Mouse (Mus musculus): Measurements from ENCODE around the gene Hhatl.
A peak's percentile ranks its signal among the peaks of the same experiment; 100 is the strongest.

Hhatl gene

GRCm38 (mm10) chr9:121759091-121760081, 32.9 kb downstream of the Hhatl start, which contains the start of gene Zfp651:
Zfp651 (plus strand) TSS chr9:121759330.
- DNase-seq (ENCODE audit: low spot score in 2 of 2) = peak; percentile 29 to 39

DNA sequence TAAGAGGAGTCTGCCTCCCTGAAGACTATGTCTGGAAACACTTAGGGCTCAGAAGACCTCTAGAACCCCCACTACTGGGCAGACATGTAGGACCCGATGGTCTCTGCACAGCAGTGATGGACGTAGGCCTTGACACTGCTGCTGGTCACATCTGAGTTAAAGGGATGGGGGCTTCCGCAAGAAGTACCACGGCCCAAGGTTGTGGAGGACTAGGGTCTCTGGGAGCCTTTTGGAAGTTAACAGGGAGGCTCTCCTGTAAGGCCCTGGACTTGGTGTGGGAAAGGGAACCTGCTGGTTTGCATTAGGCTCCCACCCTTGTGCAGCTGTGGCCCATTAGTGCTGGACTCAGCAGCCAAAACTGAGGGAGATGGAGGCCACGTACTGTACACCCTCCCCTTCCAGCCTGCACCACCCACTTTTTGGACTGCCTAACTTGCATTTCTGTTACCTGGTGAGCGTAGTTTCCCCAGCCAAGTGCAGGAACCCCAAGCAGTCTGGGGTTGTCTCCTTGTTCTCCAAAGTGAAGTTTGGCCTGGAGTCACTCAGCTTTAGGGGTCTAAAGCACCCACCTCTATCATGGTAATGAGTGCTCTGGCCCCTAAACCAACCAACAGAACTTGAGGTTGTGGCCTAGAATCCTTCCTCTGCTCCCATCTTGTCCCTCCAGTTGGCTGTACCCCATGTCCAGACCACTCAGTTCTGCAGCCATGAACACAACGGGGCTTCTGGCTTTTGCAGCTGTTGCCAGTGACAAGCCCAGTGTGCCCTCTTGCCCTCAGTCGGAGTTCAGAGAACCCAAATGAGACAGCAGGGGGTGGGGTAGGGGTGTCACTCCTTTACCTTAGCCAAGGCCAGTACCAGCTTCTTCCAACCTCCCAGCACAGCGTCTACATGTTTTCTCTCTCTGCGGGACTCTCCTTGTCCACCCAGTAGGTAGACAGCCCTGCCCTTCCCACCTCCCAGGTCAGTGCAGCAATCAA, 34.2 kb downstream of the Hhatl start:
- no peak for DNase-seq (ENCODE audit: low spot score in 2 of 2)

- no peak for DNase-seq (ENCODE audit: low spot score in 2 of 2)
These were observed 34.9 kb downstream of the Hhatl start for GRCm38 (mm10) chr9:121757432-121757831.

- DNase-seq (ENCODE audit: low spot score in 2 of 2) = no peak
These were observed 35.5 kb downstream of the Hhatl start for GRCm38 (mm10) chr9:121756785-121757184.

DNA sequence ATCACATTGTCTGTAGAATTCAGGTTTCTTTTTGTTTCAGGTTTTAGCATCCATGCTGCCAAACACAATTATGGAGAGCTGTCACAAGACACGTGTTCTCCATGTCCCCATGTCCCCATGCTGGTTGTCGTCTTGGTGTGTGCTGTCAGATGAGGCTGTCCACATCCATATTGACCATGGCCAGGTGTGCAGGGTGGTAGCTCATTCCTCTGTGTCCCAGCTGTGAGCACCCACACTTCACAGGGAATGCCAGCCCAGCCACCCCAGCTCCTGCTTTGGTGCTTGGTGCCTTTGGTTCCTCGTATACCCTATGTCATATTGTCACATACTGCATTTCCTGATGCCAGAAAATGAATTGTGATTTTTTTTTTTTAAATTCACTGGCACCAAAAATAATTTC, 37.7 kb downstream of the Hhatl start:
- no peak for DNase-seq (ENCODE audit: low spot score in 2 of 2)

- DNase-seq (ENCODE audit: low spot score in 2 of 2) = no peak
These were observed 39.5 kb downstream of the Hhatl start for GRCm38 (mm10) chr9:121752774-121753173.

DNA sequence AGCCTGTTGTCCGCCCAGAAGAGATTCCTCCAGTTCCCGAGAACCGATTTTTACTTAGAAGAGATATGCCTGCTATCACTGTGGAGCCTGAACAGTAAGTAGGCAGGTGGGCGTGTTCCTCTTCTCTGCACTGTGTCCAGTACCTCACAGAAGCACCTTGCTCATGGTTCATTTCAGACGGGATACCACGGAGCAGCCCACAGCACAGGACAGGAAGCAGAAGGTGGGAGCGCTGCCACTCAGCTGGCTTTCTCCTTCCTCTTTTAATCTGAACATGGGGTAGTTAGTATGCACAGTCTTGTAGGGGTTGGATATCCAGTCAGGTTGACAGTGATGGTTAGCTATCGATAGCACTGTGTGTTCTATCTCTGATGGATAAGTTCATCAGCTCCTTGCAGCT, 48.3 kb downstream of the Hhatl start:
- DNase-seq (ENCODE audit: low spot score in 2 of 2) = no peak

DNA sequence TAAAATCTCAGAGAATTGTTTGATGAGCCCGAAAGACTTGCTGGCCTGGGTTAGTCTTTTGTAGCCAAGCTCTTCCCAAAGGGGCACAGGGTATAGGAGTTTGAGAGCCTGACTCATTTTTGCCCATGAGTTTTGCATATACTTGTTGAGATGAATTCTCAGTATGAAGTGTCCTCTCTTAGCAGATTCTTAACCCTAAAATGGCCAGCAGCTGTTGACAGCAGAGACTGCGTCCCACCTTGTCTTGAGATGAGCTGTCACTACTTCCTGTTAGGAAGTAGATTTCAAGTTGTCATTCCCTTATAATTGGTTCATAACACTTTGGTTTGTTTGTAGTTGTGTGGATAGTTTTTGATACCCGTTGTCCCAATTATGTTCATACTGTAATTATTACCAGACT, 51.1 kb downstream of the Hhatl start:
- DNase-seq (ENCODE audit: low spot score in 2 of 2) = no peak

DNA sequence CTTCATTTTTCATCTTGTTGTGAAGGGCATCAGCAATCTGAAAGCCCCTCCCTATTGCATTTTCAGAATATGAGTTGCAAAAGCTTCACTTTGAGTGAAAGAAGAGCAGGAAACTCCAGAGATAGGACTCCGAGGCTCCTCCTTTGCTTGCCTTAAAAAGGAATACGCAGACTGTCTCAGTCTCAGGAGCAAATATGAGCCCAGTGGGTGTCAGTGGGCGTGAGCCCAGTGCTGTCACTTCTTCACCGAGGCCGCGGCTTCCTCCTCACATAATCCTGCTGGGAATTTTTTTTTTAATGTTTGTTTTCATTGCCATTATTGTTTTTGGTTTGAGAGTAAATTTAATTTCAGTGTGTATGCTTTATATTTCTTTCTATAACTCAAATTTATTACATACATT, 51.8 kb downstream of the Hhatl start:
- no peak for DNase-seq (ENCODE audit: low spot score in 2 of 2)

Measured in urinary bladder, postnatal 36 days (tissue).